Mouse (Mus musculus) liver, adult 2 months (tissue): ENCODE data around the gene Frmd6.

Experiments used
- CTCF ChIP-seq: fragments of 200-500 bp; IDR thresholded peaks from 2 replicates; pipeline ENCODE4 v1.5.1; 2011; ENCODE audit warnings: low read depth, low read length, control low read depth
- POLR2A ChIP-seq: fragments of 200-500 bp; IDR thresholded peaks from 2 replicates; pipeline ENCODE4 v1.6.1; 2011; ENCODE audit warnings: low read length, control low read depth; ENCODE audit not compliant: insufficient read depth; ENCODE audit errors: extremely low read depth

GRCm38 (mm10) chr12:70827901-70828271, 2.6 kb downstream of the Frmd6 start:
- TF ChIP-seq CTCF (no peak), POLR2A (no peak)
